ENCODE assay signal across 17 mouse cellular contexts in genomic region chr4:152889211-152889610, GRCm38 (mm10).
DNase-seq lines count a peak whose midpoint lies in the region; ATAC-seq and TF ChIP-seq lines count a peak whose summit lies in the region.
"Had no signal": no experiment of that assay in that cellular context is flagged by ENCODE, and none has a peak within 500 bp of the region (broad histone marks: within the 10 kb centered on the region; RNA-seq: fewer than 3 reads in every experiment).

No protein-coding gene starts in this region.

- DNase-seq in forebrain, postnatal 0 days: peak; percentile 53
- DNase-seq in kidney, postnatal 10 days: peak; percentile 15
- DNase-seq in kidney, adult 18-20 months: no peak
- peak; percentile 37 for DNase-seq in midbrain, postnatal 0 days (ENCODE audit: low spot score)
- DNase-seq in midbrain, embryonic 11.5 days (ENCODE audit: low spot score, missing footprints): no peak
- no peak for DNase-seq in stomach, postnatal 0 days (ENCODE audit: low spot score)
- DNase-seq in lung, postnatal 0 days (ENCODE audit: low spot score): no peak
- DNase-seq: B cell, adult 2 months; cerebellum, adult 11 months; liver, embryonic 13.5 days; lung, postnatal 14 days; right cerebral cortex, postnatal 25 days had no signal

- H3K36me3 ChIP-seq in forebrain, postnatal 0 days (ENCODE audit: insufficient read depth): no peaks in the 10 kb centered on the region
- no peaks in the 10 kb centered on the region for H3K36me3 ChIP-seq in forebrain, embryonic 12.5 days (replicated peaks)
- H3K36me3 ChIP-seq in midbrain, postnatal 0 days (ENCODE audit: insufficient read depth, low read length): no peaks in the 10 kb centered on the region
- H3K36me3 ChIP-seq in midbrain, embryonic 11.5 days (ENCODE audit: control insufficient read depth, insufficient read depth, low read length): no peaks in the 10 kb centered on the region
- H3K36me3 ChIP-seq in stomach, postnatal 0 days (ENCODE audit: control insufficient read depth, insufficient read depth, low read length): no peaks in the 10 kb centered on the region
- no peaks in the 10 kb centered on the region for H3K36me3 ChIP-seq in lung, postnatal 0 days (ENCODE audit: insufficient read depth, low read length)
- H3K36me3 ChIP-seq: embryonic facial prominence, embryonic 15.5 days; heart, embryonic 12.5 days; liver, embryonic 13.5 days; neural tube, embryonic 13.5 days had no signal

- H3K9me3 ChIP-seq in forebrain, postnatal 0 days (ENCODE audit: low read length): no peaks in the 10 kb centered on the region
- no peaks in the 10 kb centered on the region for H3K9me3 ChIP-seq in forebrain, embryonic 12.5 days
- H3K9me3 ChIP-seq in midbrain, postnatal 0 days (ENCODE audit: low read length): no peaks in the 10 kb centered on the region
- no peaks in the 10 kb centered on the region for H3K9me3 ChIP-seq in midbrain, embryonic 11.5 days (ENCODE audit: control insufficient read depth, low read length)
- no peaks in the 10 kb centered on the region for H3K9me3 ChIP-seq in stomach, postnatal 0 days (ENCODE audit: control insufficient read depth, low read length)
- no peaks in the 10 kb centered on the region for H3K9me3 ChIP-seq in lung, postnatal 0 days (ENCODE audit: low read length)
- H3K9me3 ChIP-seq: embryonic facial prominence, embryonic 15.5 days; neural tube, embryonic 13.5 days had no signal

- no peak overlapping the region for H3K9ac ChIP-seq in forebrain, postnatal 0 days
- H3K9ac ChIP-seq in forebrain, embryonic 12.5 days: no peak overlapping the region
- no peak overlapping the region for H3K9ac ChIP-seq in midbrain, postnatal 0 days (replicated peaks; ENCODE audit: low read length, poor library complexity, severe bottlenecking)
- no peak overlapping the region for H3K9ac ChIP-seq in midbrain, embryonic 11.5 days (ENCODE audit: low read length)
- no peak overlapping the region for H3K9ac ChIP-seq in stomach, postnatal 0 days (ENCODE audit: low read length)
- no peak overlapping the region for H3K9ac ChIP-seq in lung, postnatal 0 days (replicated peaks; ENCODE audit: low read depth)
- H3K9ac ChIP-seq: embryonic facial prominence, embryonic 15.5 days; heart, embryonic 12.5 days; liver, embryonic 13.5 days; neural tube, embryonic 13.5 days had no signal

- H3K27ac ChIP-seq in forebrain, postnatal 0 days (ENCODE audit: low read depth, low read length): no peak overlapping the region
- no peak overlapping the region for H3K27ac ChIP-seq in forebrain, embryonic 12.5 days
- no peak overlapping the region for H3K27ac ChIP-seq in midbrain, postnatal 0 days (ENCODE audit: low read depth, low read length)
- H3K27ac ChIP-seq in midbrain, embryonic 11.5 days (ENCODE audit: low read depth, low read length): no peak overlapping the region
- no peak overlapping the region for H3K27ac ChIP-seq in stomach, postnatal 0 days (replicated peaks)
- H3K27ac ChIP-seq in lung, postnatal 0 days (ENCODE audit: low read length): no peak overlapping the region
- H3K27ac ChIP-seq: embryonic facial prominence, embryonic 15.5 days; liver, embryonic 13.5 days; neural tube, embryonic 13.5 days had no signal

- WGBS in forebrain, postnatal 0 days: 81% methylated on average over 5 of the region's 5 CpGs
- WGBS in forebrain, embryonic 12.5 days: 78% methylated on average over 5 of the region's 5 CpGs
- WGBS in midbrain, postnatal 0 days: 79% methylated on average over 5 of the region's 5 CpGs
- 85% methylated on average over 5 of the region's 5 CpGs for WGBS in midbrain, embryonic 11.5 days
- WGBS in stomach, postnatal 0 days: 80% methylated on average over 5 of the region's 5 CpGs
- 80% methylated on average over 5 of the region's 5 CpGs for WGBS in lung, postnatal 0 days

- peak; percentile 53 for TF ChIP-seq CTCF in forebrain, postnatal 0 days (IDR thresholded peaks at IDR 0.05; ENCODE audit: low read depth)
- TF ChIP-seq CTCF in midbrain, postnatal 0 days (IDR thresholded peaks at IDR 0.05): peak; percentile 59
- peak; percentile 40 for TF ChIP-seq CTCF in stomach, postnatal 0 days (IDR thresholded peaks at IDR 0.05; ENCODE audit: low read depth)
- no peak for TF ChIP-seq CTCF in lung, postnatal 0 days (IDR thresholded peaks at IDR 0.05)

- H3K4me1 ChIP-seq in forebrain, postnatal 0 days (ENCODE audit: insufficient read depth): no peaks in the 10 kb centered on the region
- no peaks in the 10 kb centered on the region for H3K4me1 ChIP-seq in forebrain, embryonic 12.5 days
- H3K4me1 ChIP-seq in midbrain, postnatal 0 days (ENCODE audit: insufficient read depth, low read length): no peaks in the 10 kb centered on the region
- no peaks in the 10 kb centered on the region for H3K4me1 ChIP-seq in midbrain, embryonic 11.5 days (ENCODE audit: control insufficient read depth, insufficient read depth, low read length)
- no peaks in the 10 kb centered on the region for H3K4me1 ChIP-seq in stomach, postnatal 0 days (replicated peaks; ENCODE audit: control insufficient read depth, insufficient read depth)
- no peaks in the 10 kb centered on the region for H3K4me1 ChIP-seq in lung, postnatal 0 days (ENCODE audit: insufficient read depth, low read depth, low read length)
- H3K4me1 ChIP-seq: embryonic facial prominence, embryonic 15.5 days; heart, embryonic 12.5 days; liver, embryonic 13.5 days had no signal

- no peaks in the 10 kb centered on the region for H3K27me3 ChIP-seq in forebrain, postnatal 0 days (ENCODE audit: insufficient read depth, low read length)
- H3K27me3 ChIP-seq in forebrain, embryonic 12.5 days: no peaks in the 10 kb centered on the region
- H3K27me3 ChIP-seq in midbrain, postnatal 0 days (ENCODE audit: insufficient read depth, low read length): no peaks in the 10 kb centered on the region
- H3K27me3 ChIP-seq in midbrain, embryonic 11.5 days (ENCODE audit: control insufficient read depth, insufficient read depth, low read length): no peaks in the 10 kb centered on the region
- H3K27me3 ChIP-seq in stomach, postnatal 0 days (ENCODE audit: control insufficient read depth, insufficient read depth, low read length): no peaks in the 10 kb centered on the region
- no peaks in the 10 kb centered on the region for H3K27me3 ChIP-seq in lung, postnatal 0 days (replicated peaks; ENCODE audit: insufficient read depth, low read length)
- H3K27me3 ChIP-seq: embryonic facial prominence, embryonic 15.5 days; heart, embryonic 12.5 days; liver, embryonic 13.5 days; neural tube, embryonic 13.5 days had no signal

- no peak overlapping the region for H3K4me2 ChIP-seq in forebrain, postnatal 0 days (ENCODE audit: low read depth)
- no peak overlapping the region for H3K4me2 ChIP-seq in forebrain, embryonic 12.5 days
- H3K4me2 ChIP-seq in midbrain, postnatal 0 days (ENCODE audit: low read depth, low read length, poor library complexity, severe bottlenecking): no peak overlapping the region
- no peak overlapping the region for H3K4me2 ChIP-seq in midbrain, embryonic 11.5 days
- no peak overlapping the region for H3K4me2 ChIP-seq in stomach, postnatal 0 days (replicated peaks; ENCODE audit: low read depth)
- H3K4me2 ChIP-seq in lung, postnatal 0 days (replicated peaks; ENCODE audit: low read depth, low read length): no peak overlapping the region
- H3K4me2 ChIP-seq: embryonic facial prominence, embryonic 15.5 days; heart, embryonic 12.5 days; liver, embryonic 13.5 days; neural tube, embryonic 13.5 days had no signal

- TF ChIP-seq EP300 in stomach, postnatal 0 days (optimal IDR thresholded peaks at IDR 0.05): no peak
- no peak for TF ChIP-seq EP300 in lung, postnatal 0 days (IDR thresholded peaks at IDR 0.05)

- no peak for ATAC-seq in forebrain, postnatal 0 days
- no peak for ATAC-seq in forebrain, embryonic 12.5 days (ENCODE audit: low FRiP score)
- no peak for ATAC-seq in midbrain, postnatal 0 days (ENCODE audit: low FRiP score)
- ATAC-seq in midbrain, embryonic 11.5 days (ENCODE audit: low FRiP score): no peak
- ATAC-seq in stomach, postnatal 0 days (ENCODE audit: low FRiP score, low TSS enrichment): no peak
- no peak for ATAC-seq in lung, postnatal 0 days
- ATAC-seq: inflammation-experienced regulatory T-cells, adult 6 months had no signal

- H3K4me3 ChIP-seq in forebrain, postnatal 0 days (ENCODE audit: low read depth, low read length): no peak overlapping the region
- no peak overlapping the region for H3K4me3 ChIP-seq in forebrain, embryonic 12.5 days (replicated peaks)
- no peak overlapping the region for H3K4me3 ChIP-seq in midbrain, postnatal 0 days (ENCODE audit: low read depth, low read length)
- H3K4me3 ChIP-seq in midbrain, embryonic 11.5 days (ENCODE audit: low read depth, low read length): no peak overlapping the region
- H3K4me3 ChIP-seq in stomach, postnatal 0 days (ENCODE audit: low read depth, low read length): no peak overlapping the region
- H3K4me3 ChIP-seq in lung, postnatal 0 days (ENCODE audit: low read depth, low read length): no peak overlapping the region
- H3K4me3 ChIP-seq: embryonic facial prominence, embryonic 15.5 days; heart, embryonic 12.5 days; liver, embryonic 13.5 days; neural tube, embryonic 13.5 days had no signal

Comparison
In these comparisons a context has a peak if more than half of its experiments do, and no peak if none do; other contexts are left out.
1. DNase-seq: peak in forebrain, postnatal 0 days (single experiment), kidney, postnatal 10 days (single experiment) and midbrain, postnatal 0 days (single experiment); none in kidney, adult 18-20 months (single experiment), midbrain, embryonic 11.5 days (single experiment), stomach, postnatal 0 days (single experiment) and lung, postnatal 0 days (single experiment).